Mouse (Mus musculus): ENCODE results near the gene Wbp11. TPM values are rescaled to one million over a fixed set of nuclear protein-coding genes. Genes with fewer than 3 reads are reported as not detected.

The Wbp11 gene
- polyA plus RNA-seq, 1 experiment = 164 TPM

- H3K36me3 ChIP-seq (ENCODE audit: control insufficient read depth, insufficient read depth, low read length, poor library complexity, severe bottlenecking) = no peaks in the 10 kb centered on the region
- H3K27ac ChIP-seq (ENCODE audit: insufficient read depth, low read length) = no peak overlapping the region
- no peaks in the 10 kb centered on the region for H3K4me1 ChIP-seq (ENCODE audit: control insufficient read depth, insufficient read depth, low read length)
- H3K9ac ChIP-seq (ENCODE audit: low read depth, poor library complexity, severe bottlenecking) = no peak overlapping the region
- TF ChIP-seq POLR2A (IDR thresholded peaks at IDR 0.05; ENCODE audit: insufficient read depth, low read length) (no peak), CTCF (IDR thresholded peaks at IDR 0.05; ENCODE audit: low read depth, low read length) (peak; percentile 82)
- no peaks in the 10 kb centered on the region for H3K9me3 ChIP-seq (replicated peaks; ENCODE audit: control insufficient read depth, insufficient read depth, low read length, poor library complexity, severe bottlenecking)
- H3K27me3 ChIP-seq (ENCODE audit: control insufficient read depth, insufficient read depth, low read length, poor library complexity, severe bottlenecking) = no peaks in the 10 kb centered on the region
- no peak overlapping the region for H3K4me3 ChIP-seq (ENCODE audit: low read depth, low read length)
Observed at GRCm38 (mm10) chr6:136847790-136848189, 19.8 kb upstream of the Wbp11 start.

GRCm38 (mm10) chr6:136847267-136847666, 19.2 kb upstream of the Wbp11 start:
- no peaks in the 10 kb centered on the region for H3K4me1 ChIP-seq (ENCODE audit: control insufficient read depth, insufficient read depth, low read length)
- TF ChIP-seq CTCF (IDR thresholded peaks at IDR 0.05; ENCODE audit: low read depth, low read length) (no peak), EP300 (IDR thresholded peaks at IDR 0.05; ENCODE audit: insufficient read depth, low read depth, low read length) (no peak), POLR2A (IDR thresholded peaks at IDR 0.05; ENCODE audit: insufficient read depth, low read length) (no peak)

GRCm38 (mm10) chr6:136845706-136846480, 17.9 kb upstream of the Wbp11 start:
- H3K27me3 ChIP-seq (ENCODE audit: control insufficient read depth, insufficient read depth, low read length, poor library complexity, severe bottlenecking) = no peaks in the 10 kb centered on the region
- H3K36me3 ChIP-seq (ENCODE audit: control insufficient read depth, insufficient read depth, low read length, poor library complexity, severe bottlenecking) = no peaks in the 10 kb centered on the region
- no peak overlapping the region for H3K27ac ChIP-seq (ENCODE audit: insufficient read depth, low read length)
- TF ChIP-seq POLR2A (IDR thresholded peaks at IDR 0.05; ENCODE audit: insufficient read depth, low read length) = no peak
- TF ChIP-seq CTCF (IDR thresholded peaks at IDR 0.05; ENCODE audit: low read depth, low read length) = no peak
- no peak for TF ChIP-seq EP300 (IDR thresholded peaks at IDR 0.05; ENCODE audit: insufficient read depth, low read depth, low read length)
- no peak overlapping the region for H3K9ac ChIP-seq (ENCODE audit: low read depth, poor library complexity, severe bottlenecking)
- no peaks in the 10 kb centered on the region for H3K9me3 ChIP-seq (replicated peaks; ENCODE audit: control insufficient read depth, insufficient read depth, low read length, poor library complexity, severe bottlenecking)
- H3K4me3 ChIP-seq (ENCODE audit: low read depth, low read length) = no peak overlapping the region
- no peaks in the 10 kb centered on the region for H3K4me1 ChIP-seq (ENCODE audit: control insufficient read depth, insufficient read depth, low read length)

More at GRCm38 (mm10) chr6:136847267-136847666, 19.2 kb upstream of the Wbp11 start:
- no peak overlapping the region for H3K9ac ChIP-seq (ENCODE audit: low read depth, poor library complexity, severe bottlenecking)
- H3K27me3 ChIP-seq (ENCODE audit: control insufficient read depth, insufficient read depth, low read length, poor library complexity, severe bottlenecking) = no peaks in the 10 kb centered on the region
- H3K27ac ChIP-seq (ENCODE audit: insufficient read depth, low read length) = no peak overlapping the region
- no peaks in the 10 kb centered on the region for H3K36me3 ChIP-seq (ENCODE audit: control insufficient read depth, insufficient read depth, low read length, poor library complexity, severe bottlenecking)
- H3K4me3 ChIP-seq (ENCODE audit: low read depth, low read length) = no peak overlapping the region
- no peaks in the 10 kb centered on the region for H3K9me3 ChIP-seq (replicated peaks; ENCODE audit: control insufficient read depth, insufficient read depth, low read length, poor library complexity, severe bottlenecking)

- no peak overlapping the region for H3K4me3 ChIP-seq (ENCODE audit: low read depth, low read length)
- H3K36me3 ChIP-seq (ENCODE audit: control insufficient read depth, insufficient read depth, low read length, poor library complexity, severe bottlenecking) = no peaks in the 10 kb centered on the region
- H3K9ac ChIP-seq (ENCODE audit: low read depth, poor library complexity, severe bottlenecking) = no peak overlapping the region
- no peaks in the 10 kb centered on the region for H3K27me3 ChIP-seq (ENCODE audit: control insufficient read depth, insufficient read depth, low read length, poor library complexity, severe bottlenecking)
- H3K27ac ChIP-seq (ENCODE audit: insufficient read depth, low read length) = no peak overlapping the region
- TF ChIP-seq EP300 (IDR thresholded peaks at IDR 0.05; ENCODE audit: insufficient read depth, low read depth, low read length) = no peak
- TF ChIP-seq POLR2A (IDR thresholded peaks at IDR 0.05; ENCODE audit: insufficient read depth, low read length) = no peak
- TF ChIP-seq CTCF (IDR thresholded peaks at IDR 0.05; ENCODE audit: low read depth, low read length) = no peak
- H3K4me1 ChIP-seq (ENCODE audit: control insufficient read depth, insufficient read depth, low read length) = no peaks in the 10 kb centered on the region
- H3K9me3 ChIP-seq (replicated peaks; ENCODE audit: control insufficient read depth, insufficient read depth, low read length, poor library complexity, severe bottlenecking) = no peaks in the 10 kb centered on the region
Observed at GRCm38 (mm10) chr6:136844903-136845302, 16.9 kb upstream of the Wbp11 start.

GRCm38 (mm10) chr6:136837323-136837722, 9.3 kb upstream of the Wbp11 start:
- no peak overlapping the region for H3K27ac ChIP-seq (ENCODE audit: insufficient read depth, low read length)
- H3K4me1 ChIP-seq (ENCODE audit: control insufficient read depth, insufficient read depth, low read length) = no peaks in the 10 kb centered on the region
- no peak overlapping the region for H3K4me3 ChIP-seq (ENCODE audit: low read depth, low read length)
- TF ChIP-seq EP300 (IDR thresholded peaks at IDR 0.05; ENCODE audit: insufficient read depth, low read depth, low read length) = no peak
- TF ChIP-seq POLR2A (IDR thresholded peaks at IDR 0.05; ENCODE audit: insufficient read depth, low read length) = no peak
- TF ChIP-seq CTCF (IDR thresholded peaks at IDR 0.05; ENCODE audit: low read depth, low read length) = no peak
- no peak overlapping the region for H3K9ac ChIP-seq (ENCODE audit: low read depth, poor library complexity, severe bottlenecking)
- no peaks in the 10 kb centered on the region for H3K27me3 ChIP-seq (ENCODE audit: control insufficient read depth, insufficient read depth, low read length, poor library complexity, severe bottlenecking)
- H3K36me3 ChIP-seq (ENCODE audit: control insufficient read depth, insufficient read depth, low read length, poor library complexity, severe bottlenecking) = no peaks in the 10 kb centered on the region
- no peaks in the 10 kb centered on the region for H3K9me3 ChIP-seq (replicated peaks; ENCODE audit: control insufficient read depth, insufficient read depth, low read length, poor library complexity, severe bottlenecking)

- Histone ChIP-seq H3K4me3 (ENCODE audit: low read depth, low read length) (no peak within 1 kb of the TSS), H3K4me1 (ENCODE audit: control insufficient read depth, insufficient read depth, low read length) (no peaks in the 10 kb centered on the region), H3K9ac (ENCODE audit: low read depth, poor library complexity, severe bottlenecking) (no peak within 1 kb of the TSS), H3K36me3 (ENCODE audit: control insufficient read depth, insufficient read depth, low read length, poor library complexity, severe bottlenecking) (no peaks in the 10 kb centered on the region), H3K27ac (ENCODE audit: insufficient read depth, low read length) (no peak within 1 kb of the TSS), H3K27me3 (ENCODE audit: control insufficient read depth, insufficient read depth, low read length, poor library complexity, severe bottlenecking) (no peaks in the 10 kb centered on the region), H3K9me3 (replicated peaks; ENCODE audit: control insufficient read depth, insufficient read depth, low read length, poor library complexity, severe bottlenecking) (no peaks in the 10 kb centered on the region)
- no peak for TF ChIP-seq EP300 (IDR thresholded peaks at IDR 0.05; ENCODE audit: insufficient read depth, low read depth, low read length)
- no peak for TF ChIP-seq POLR2A (IDR thresholded peaks at IDR 0.05; ENCODE audit: insufficient read depth, low read length)
- no peak for TF ChIP-seq CTCF (IDR thresholded peaks at IDR 0.05; ENCODE audit: low read depth, low read length)
Observed at GRCm38 (mm10) chr6:136835352-136835751, 7.3 kb upstream of the Wbp11 start, which contains the start of gene Smco3. Smco3 (minus strand) TSS chr6:136835452.
